Mouse (Mus musculus) gastrocnemius, adult 2 months (tissue): Measurements from ENCODE around the gene Adamtsl1. TPM values are rescaled to one million over a fixed set of nuclear protein-coding genes. Genes with fewer than 3 reads are reported as not detected.

ENCODE experiments used
- DNase-seq: peaks from one replicate; pipeline ENCODE4 v3.0.0; 2022
- H3K27ac ChIP-seq: fragments of 200-600 bp; 2 replicates; pipeline ENCODE4 v1.8.1; 2022; ENCODE audit warnings: mild to moderate bottlenecking
- H3K4me3 ChIP-seq: fragments of 200-600 bp; 2 replicates; pipeline ENCODE4 v1.8.1; 2022; ENCODE audit warnings: mild to moderate bottlenecking, moderate library complexity
- CTCF ChIP-seq: fragments of 200-600 bp; IDR thresholded peaks from 2 replicates; pipeline ENCODE4 v1.8.1; 2022; ENCODE audit warnings: antibody characterized with exemption, mild to moderate bottlenecking, moderate library complexity
- intact Hi-C: fragments of 180-260 bp; cut with DNase I; formaldehyde crosslinking; loops from one replicate; pipeline ENCODE4 v1.15.1; 2025
- total RNA-seq, 2 experiments: library from RNA; stranded (reverse); gene quantifications; 2 replicates each; pipeline ENCODE4 v1.2.3; 2021

Adamtsl1 gene
- total RNA-seq, 2 experiments from 2014 or later = 5.7 to 5.9 TPM

DNA sequence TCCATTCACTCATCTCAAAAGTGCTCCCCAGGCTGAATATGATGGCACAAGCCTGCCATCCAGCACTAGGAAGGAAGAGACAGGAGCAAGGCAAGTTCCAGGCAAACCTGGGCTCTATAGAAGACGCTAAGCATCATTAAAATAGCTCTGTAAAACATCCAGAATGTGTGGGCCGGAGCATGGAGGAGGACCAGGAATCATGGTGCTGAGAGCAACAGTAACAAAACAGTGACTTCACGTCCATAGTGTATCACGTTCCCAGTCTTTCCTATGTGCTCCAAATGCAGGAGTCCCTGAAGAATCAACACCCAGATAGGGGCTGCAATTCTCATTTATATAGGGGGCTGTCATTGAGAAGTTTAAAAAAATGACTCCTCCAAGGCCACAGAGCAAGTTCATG, 839.6 kb downstream of the Adamtsl1 start:
- intact Hi-C loops = no loop called here
- TF ChIP-seq CTCF = no peak
- no peak for DNase-seq
- no peak overlapping the region for H3K27ac ChIP-seq
- no peak overlapping the region for H3K4me3 ChIP-seq

DNA sequence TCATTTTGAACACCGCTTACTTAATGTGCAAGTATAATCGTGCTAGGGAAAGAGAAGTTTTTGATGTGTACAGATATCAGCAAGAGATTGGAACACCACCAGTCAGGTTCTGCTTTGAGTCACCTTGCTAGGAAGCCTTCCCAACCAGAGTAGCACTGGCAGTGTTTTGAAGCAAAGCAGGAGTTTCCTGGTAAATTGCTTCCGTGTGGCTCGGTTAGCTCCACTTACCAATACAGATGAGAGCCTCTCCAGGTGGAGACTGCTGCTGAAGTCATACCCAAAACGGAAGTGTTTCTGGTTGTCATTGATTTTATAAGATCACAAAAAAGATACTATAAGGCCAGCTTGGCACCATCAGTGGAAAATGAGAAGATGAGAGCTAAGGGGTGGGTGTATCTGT, 845.4 kb downstream of the Adamtsl1 start:
- no peak for TF ChIP-seq CTCF
- H3K4me3 ChIP-seq = no peak overlapping the region
- peak overlapping the region; percentile 67 for H3K27ac ChIP-seq
- no peak for DNase-seq
- intact Hi-C loops = no loop called here

DNA sequence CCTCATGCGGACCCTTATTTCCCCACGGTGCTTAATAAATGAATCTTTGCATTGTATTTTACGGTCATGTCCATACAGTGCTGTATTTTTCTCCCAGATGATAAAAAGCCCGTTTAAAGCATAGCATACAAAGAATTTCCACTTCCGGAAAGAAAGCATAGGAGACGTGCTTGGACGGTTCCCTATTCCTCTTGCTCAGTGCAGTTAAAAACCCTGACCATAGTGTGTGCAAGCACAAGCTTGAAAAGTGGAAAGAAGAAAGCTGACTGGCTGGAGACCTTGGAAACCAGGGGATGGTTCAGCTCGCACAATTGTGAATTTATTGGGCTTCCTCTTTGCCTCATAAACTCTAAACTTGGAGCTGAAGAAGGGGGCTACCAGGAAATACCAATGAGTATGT, 855.1 kb downstream of the Adamtsl1 start:
- intact Hi-C loops = no loop called here
- no peak for DNase-seq
- no peak overlapping the region for H3K4me3 ChIP-seq
- TF ChIP-seq CTCF = no peak
- no peak overlapping the region for H3K27ac ChIP-seq

DNA sequence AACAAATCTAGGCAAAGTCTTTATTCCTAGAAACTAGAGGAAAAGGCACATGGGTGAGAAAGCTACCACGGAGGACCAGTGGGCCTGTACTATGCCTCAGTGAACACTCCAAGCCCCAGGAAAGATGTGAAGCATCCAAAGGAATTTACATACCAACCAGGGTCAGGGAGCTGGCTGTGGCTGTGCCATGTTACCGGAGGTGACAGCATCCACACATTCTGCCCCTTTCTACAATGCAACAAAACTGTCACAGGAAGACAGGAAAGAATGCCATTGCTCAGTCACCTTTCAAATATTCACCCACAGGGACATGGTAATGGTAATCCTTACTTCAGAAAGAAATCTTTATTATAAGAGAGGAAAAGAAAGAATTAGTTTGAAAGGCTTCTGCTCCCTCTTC, 859.2 kb downstream of the Adamtsl1 start:
- intact Hi-C loops = no loop called here
- TF ChIP-seq CTCF = no peak
- Histone ChIP-seq H3K27ac (no peak overlapping the region), H3K4me3 (no peak overlapping the region)
- DNase-seq = no peak

DNA sequence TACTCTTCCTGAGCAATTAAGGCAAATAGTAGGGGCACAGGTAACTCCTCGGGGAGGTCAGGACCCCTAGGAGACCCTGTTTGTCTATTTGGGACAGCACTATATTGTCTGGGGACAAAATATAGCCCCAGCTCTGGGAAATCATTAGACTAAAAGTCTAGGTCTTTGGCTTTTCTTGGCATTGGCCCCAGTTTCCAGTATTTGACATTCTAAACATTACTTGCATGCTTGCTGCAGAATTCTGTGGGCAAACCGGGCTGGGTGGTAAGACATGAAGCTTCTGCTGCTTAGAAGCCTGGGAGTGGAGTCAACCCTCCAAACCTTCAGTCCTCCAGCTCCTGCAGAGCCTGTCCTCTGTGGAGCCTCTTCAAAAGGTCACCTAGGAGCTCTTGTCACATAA, 869.2 kb downstream of the Adamtsl1 start:
- no peak for TF ChIP-seq CTCF
- no peak overlapping the region for H3K27ac ChIP-seq
- intact Hi-C loops = no loop called here
- H3K4me3 ChIP-seq = no peak overlapping the region
- DNase-seq = no peak

DNA sequence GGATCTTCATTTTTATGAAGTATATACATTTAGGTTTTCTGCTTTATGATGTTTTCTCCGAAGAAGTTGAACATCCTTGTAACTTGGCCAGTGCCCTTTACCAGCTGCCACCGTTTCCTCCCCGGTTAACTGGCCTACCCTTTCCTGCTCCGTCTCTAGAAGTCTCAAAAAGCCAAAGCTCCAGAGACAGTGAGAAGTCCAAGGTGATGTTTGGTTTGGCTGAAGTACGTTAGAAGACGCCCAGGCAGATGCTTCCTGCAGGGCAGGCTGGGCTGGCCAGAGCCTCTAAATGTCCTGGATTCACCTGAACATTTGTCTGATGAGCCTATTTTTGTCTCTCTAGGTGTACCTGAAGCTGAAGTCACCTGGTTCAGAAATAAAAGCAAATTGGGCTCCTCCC, 871.1 kb downstream of the Adamtsl1 start:
- Histone ChIP-seq H3K4me3 (no peak overlapping the region), H3K27ac (no peak overlapping the region)
- no peak for TF ChIP-seq CTCF
- no peak for DNase-seq
- intact Hi-C loops = no loop called here

DNA sequence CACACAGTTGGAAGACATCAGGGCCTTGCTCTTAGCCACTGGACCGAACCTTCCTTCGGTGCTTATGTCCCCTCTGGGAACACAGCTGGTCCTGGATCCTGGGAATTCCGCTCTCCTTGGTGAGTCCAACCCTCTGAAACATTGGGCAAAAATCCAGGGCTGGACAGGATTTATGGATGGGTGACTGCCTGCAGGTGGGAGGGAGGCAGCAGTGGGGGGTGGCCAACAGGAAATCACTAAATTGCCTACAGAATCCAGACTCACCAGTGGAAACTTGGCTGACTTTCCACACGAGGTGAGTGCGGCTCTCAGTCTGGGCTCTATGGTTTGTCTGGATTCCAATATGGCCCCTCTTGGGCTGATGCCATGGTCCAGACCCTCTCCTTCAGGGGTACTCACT, 874.5 kb downstream of the Adamtsl1 start:
- no peak for TF ChIP-seq CTCF
- peak; percentile 48 for DNase-seq
- H3K27ac ChIP-seq = no peak overlapping the region
- intact Hi-C loops = no loop called here
- H3K4me3 ChIP-seq = no peak overlapping the region

DNA sequence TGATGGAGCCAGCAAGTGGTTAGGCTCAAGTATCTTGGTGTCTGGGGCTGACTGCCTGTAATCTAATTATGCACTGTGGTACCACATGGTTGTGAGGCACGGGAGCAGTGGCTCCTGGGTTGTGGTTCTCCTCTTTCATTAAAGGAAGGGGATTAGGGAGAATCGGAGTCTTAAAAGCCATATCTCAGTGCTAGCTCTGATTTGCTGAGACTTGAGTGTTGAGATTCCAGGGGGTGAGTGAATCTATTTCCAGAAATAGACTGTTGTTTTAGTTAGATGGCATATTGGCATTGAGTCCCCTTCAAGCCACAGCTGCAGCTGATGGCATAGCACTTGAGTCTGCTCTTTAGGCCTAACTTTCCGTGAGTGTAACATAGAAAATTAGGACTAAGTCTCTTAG, 877.2 kb downstream of the Adamtsl1 start:
- intact Hi-C loops = no loop called here
- DNase-seq = no peak
- TF ChIP-seq CTCF = no peak
- Histone ChIP-seq H3K27ac (no peak overlapping the region), H3K4me3 (no peak overlapping the region)

DNA sequence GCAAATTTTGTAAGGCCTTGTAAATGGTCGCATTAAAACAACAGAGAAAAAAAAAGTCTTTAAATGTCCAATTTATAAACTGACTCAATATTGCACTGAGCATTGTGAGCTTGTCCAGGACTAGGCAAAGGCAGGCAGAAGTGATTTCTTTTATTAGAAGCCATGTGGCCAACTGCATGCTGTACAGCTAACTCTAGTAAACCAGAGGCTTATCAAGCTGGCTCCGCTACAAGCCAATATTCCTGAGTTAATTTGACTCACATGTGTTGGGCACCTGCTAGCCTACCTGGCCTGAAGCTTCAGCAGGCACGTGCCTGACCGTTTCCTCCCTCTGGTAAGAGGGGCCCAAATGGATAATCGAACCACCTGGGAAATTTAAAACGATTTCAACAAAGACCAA, 881.7 kb downstream of the Adamtsl1 start:
- Histone ChIP-seq H3K4me3 (no peak overlapping the region), H3K27ac (no peak overlapping the region)
- no peak for DNase-seq
- intact Hi-C loops = no loop called here
- no peak for TF ChIP-seq CTCF

DNA sequence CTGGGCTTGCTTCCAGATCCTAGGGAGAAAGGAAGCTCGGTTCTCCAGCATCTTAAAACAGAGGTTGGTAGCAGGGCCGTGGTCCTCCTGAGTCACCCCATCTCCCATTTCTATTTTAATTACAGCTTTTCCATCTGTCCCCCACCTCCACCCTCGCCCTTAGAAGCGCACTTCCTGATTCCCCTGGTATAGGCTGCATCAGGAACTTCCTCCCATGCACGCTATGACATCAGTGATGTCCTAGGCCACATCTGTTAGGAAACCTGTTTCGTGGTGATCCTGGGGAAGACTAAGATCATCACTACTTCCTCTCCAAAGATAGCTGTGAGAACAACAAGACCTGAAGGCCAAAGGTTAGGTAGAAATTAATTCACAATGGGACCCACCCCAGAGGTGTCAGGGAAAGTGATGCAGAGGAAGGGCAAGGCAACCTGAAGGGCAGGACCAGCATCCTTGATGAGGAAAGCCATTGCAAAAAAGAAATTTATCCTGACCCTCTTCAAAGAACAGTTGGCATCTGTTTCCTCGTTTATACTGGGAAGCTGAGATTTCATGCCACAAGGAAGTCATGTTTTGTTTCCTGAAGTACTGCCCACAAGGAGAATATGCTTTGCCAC, 882.8 kb downstream of the Adamtsl1 start:
- intact Hi-C loops = no loop called here
- no peak for DNase-seq
- TF ChIP-seq CTCF = no peak
- Histone ChIP-seq H3K27ac (no peak overlapping the region), H3K4me3 (no peak overlapping the region)

DNA sequence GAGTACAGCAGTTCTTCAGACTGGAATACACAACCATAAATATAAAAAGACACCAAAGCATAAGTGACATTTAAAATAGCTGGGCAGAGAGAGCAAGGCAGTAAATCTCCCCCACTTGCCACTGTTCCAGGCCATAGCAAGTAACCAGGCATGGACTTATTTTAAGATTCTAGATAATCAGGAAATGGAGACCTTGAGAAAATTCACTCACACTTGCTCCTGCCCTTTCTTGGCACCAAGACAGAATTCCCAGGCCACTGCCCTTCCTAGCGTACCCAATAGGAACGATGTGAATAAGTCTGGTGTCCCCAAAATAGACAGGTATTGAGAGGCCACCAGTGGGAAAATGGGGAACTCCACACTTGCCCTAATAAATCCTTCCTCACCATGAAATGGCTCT, 883.5 kb downstream of the Adamtsl1 start:
- intact Hi-C loops = no loop called here
- TF ChIP-seq CTCF = no peak
- Histone ChIP-seq H3K27ac (no peak overlapping the region; the same call in 1 of the 2 replicates), H3K4me3 (no peak overlapping the region)
- no peak for DNase-seq

DNA sequence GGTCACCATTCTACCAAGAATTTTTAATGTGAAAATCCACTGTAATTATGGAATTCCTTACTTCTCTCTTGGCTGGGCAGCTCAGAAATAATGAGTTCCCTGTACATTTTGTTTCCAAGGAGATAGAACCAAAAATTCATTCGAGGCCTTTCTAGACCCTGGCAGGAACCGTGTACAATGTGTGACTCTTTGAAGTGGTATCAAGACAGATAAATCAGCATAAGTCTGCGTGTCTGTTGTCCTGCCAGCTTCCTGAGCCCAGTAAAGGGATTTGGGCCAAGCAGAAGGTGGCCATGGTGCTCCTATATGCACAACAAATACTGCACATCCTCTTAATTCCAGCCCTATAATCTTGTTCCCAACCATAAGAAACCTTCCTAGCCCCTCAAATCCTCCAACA, 887.1 kb downstream of the Adamtsl1 start:
- no peak for DNase-seq

DNA sequence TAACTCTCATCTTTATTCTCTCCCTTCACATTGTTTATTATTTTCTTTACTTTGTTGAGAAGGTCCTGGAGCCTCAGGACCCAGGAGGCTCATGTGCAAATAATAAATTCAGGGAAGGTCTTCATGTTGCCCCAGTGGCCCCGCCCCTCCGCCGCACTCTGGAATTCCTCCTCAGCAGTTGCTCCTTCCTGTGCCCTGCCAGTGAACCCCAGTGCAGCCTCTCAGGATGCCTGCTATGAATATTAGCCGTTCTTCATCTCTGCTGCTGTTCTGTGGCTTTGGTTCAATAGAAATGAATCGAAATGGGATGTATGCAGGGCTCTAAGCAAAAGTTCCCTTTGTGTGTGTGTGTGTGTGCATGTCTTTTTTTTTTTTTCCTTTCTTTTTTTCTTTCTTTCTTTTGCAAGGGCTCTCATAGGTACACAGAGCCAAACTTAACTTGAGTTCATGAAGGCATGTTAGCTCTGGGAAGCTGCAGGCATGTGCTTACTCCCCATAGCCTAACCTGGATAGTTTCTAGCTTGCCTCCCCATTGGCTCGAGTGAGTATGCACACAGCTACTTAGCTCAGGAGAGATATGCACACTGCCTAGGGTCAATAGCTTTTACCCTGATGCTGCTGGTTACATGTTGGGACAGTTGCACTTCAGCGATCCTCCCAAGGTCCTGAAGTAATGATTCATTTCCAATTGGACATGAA, 892.7 kb downstream of the Adamtsl1 start:
- peak overlapping the region; percentile 35; the same call in 1 of the 2 replicates for H3K27ac ChIP-seq

More for the DNA sequence above, 887.1 kb downstream of the Adamtsl1 start:
- TF ChIP-seq CTCF = no peak
- H3K4me3 ChIP-seq = no peak overlapping the region
- H3K27ac ChIP-seq = no peak overlapping the region
- intact Hi-C loops = no loop called here

DNA sequence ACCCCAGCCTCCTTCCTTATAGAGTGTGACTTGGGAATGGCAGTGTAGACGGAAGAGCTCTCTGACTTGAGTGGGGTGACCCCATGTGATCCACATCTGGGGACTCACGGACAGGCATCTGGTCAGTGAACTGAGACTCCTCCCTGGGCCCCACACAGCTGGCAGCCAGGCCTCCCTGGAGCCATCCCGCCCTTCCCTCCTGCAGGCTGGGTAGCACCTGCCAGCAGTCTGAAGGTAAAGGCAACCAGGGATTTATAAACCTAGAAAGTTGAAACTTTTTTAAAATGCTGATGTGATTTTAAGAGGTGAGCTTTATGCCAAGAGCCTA, 893.2 kb downstream of the Adamtsl1 start:
- H3K27ac ChIP-seq = 0 out of 2 replicates have a peak overlapping the region, but pooled peaks have one; percentile 35
- TF ChIP-seq CTCF = no peak
- intact Hi-C loops = no loop called here
- DNase-seq = no peak
- no peak overlapping the region for H3K4me3 ChIP-seq

More for the DNA sequence above, 892.7 kb downstream of the Adamtsl1 start:
- no peak for DNase-seq
- TF ChIP-seq CTCF = no peak
- H3K4me3 ChIP-seq = no peak overlapping the region
- intact Hi-C loops = no loop called here
